Mouse (Mus musculus) lung, embryonic 14.5 days (tissue): ENCODE results near the gene Morn3. TPM values are rescaled to one million over a fixed set of nuclear protein-coding genes. Genes with fewer than 3 reads are reported as not detected.

Source experiments
- ATAC-seq: fragments of 200-750 bp; cut with Nextera tagmentation; 2 replicates; pipeline ENCODE4 v1.8.0; 2017; ENCODE audit warnings: mild to moderate bottlenecking, moderate TSS enrichment, moderate library complexity; ENCODE audit not compliant: insufficient read depth
- DNase-seq: peaks from one replicate; pipeline ENCODE4 v3.0.0-alpha.2; 2015
- H3K27ac ChIP-seq: fragments of 300-500 bp; sonication (generic); 2 replicates; pipeline ENCODE4 v1.5.1; 2014; ENCODE audit warnings: low read depth, mild to moderate bottlenecking, moderate library complexity
- H3K27me3 ChIP-seq: fragments of 300-500 bp; sonication (generic); 2 replicates; pipeline ENCODE4 v1.6.1; 2014; ENCODE audit warnings: low read length, control low read depth; ENCODE audit not compliant: insufficient read depth
- H3K36me3 ChIP-seq: fragments of 300-500 bp; sonication (generic); 2 replicates; pipeline ENCODE4 v1.6.1; 2014; ENCODE audit warnings: control low read depth; ENCODE audit not compliant: insufficient read depth
- H3K4me1 ChIP-seq: fragments of 300-500 bp; sonication (generic); 2 replicates; pipeline ENCODE4 v1.6.1; 2014; ENCODE audit warnings: antibody characterized with exemption, control low read depth; ENCODE audit not compliant: insufficient read depth
- H3K4me2 ChIP-seq: fragments of 300-500 bp; sonication (generic); 2 replicates; pipeline ENCODE4 v1.6.1; 2014; ENCODE audit warnings: mild to moderate bottlenecking
- H3K4me3 ChIP-seq: fragments of 300-500 bp; sonication (generic); 2 replicates; pipeline ENCODE4 v1.5.1; 2014; ENCODE audit warnings: low read depth, low read length
- H3K9ac ChIP-seq: fragments of 300-500 bp; sonication (generic); 2 replicates; pipeline ENCODE4 v1.6.1; 2014
- H3K9me3 ChIP-seq: fragments of 300-500 bp; sonication (generic); 2 replicates; pipeline ENCODE4 v1.6.1; 2016; ENCODE audit warnings: low read depth, low read length, control low read depth
- CTCF ChIP-seq: IDR thresholded peaks from 2 replicates; pipeline ENCODE4 v1.5.1; 2016; ENCODE audit warnings: antibody characterized with exemption, low read depth
- WGBS: fragments of 180-500 bp; shearing (Covaris S2); extraction: QIAGEN DNeasy Blood & Tissue Kit; methylation state at CpG from one replicate; pipeline ENCODE4 v1.1.7; 2014; 5-methylcytosine and 5-hydroxymethylcytosine counted together
- polyA plus RNA-seq: library from polyadenylated mRNA; unstranded; fragments of >200 nt; fragmentation: Nextera tagmentation; extraction: Ambion mirVana; gene quantifications from 2 replicates; pipeline ENCODE4 v1.2.1, GENCODE M21; 2014

The Morn3 gene
- polyA plus RNA-seq, result 0.72 TPM in 1 of 2 replicates, not detected in the other

DNA sequence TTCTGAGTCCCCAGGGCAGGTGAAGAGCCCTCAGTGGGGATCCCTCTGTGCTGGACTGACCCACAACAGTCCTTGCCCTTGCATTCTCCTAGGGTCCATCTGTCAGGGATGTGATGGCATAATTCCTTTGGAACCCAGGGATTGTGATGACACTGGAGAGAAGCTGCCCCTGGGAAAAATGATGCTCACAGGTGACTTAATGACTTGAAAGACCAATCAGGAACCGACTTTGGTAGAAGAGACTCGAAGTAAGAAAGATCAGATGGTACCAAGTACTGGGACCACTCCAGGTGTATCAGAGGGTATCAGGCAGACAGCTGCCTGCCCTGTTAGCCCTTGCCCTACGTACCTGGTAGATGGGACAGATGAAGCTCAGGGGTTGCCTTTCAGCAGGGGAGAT, at the start of gene Morn3:
Morn3 (minus strand) TSS at position 101 of the 400 bp plus-strand sequence.
- TF ChIP-seq CTCF, result no peak
- ATAC-seq (no peak), DNase-seq (no peak)
- 0 out of 2 replicates have a peak, but pooled peaks cover 3% of the 10 kb centered on the region for H3K4me1 ChIP-seq
- H3K36me3 ChIP-seq, result no peaks in the 10 kb centered on the region
- H3K4me2 ChIP-seq, result peak within 1 kb of the TSS; percentile 3; the same call in 1 of the 2 replicates
- no peaks in the 10 kb centered on the region for H3K27me3 ChIP-seq
- H3K9me3 ChIP-seq, result no peaks in the 10 kb centered on the region
- WGBS, result 75% methylated on average over 3 of the region's 3 CpGs
- H3K9ac ChIP-seq, result no peak within 1 kb of the TSS
- H3K4me3 ChIP-seq, result no peak within 1 kb of the TSS
- H3K27ac ChIP-seq, result no peak within 1 kb of the TSS

DNA sequence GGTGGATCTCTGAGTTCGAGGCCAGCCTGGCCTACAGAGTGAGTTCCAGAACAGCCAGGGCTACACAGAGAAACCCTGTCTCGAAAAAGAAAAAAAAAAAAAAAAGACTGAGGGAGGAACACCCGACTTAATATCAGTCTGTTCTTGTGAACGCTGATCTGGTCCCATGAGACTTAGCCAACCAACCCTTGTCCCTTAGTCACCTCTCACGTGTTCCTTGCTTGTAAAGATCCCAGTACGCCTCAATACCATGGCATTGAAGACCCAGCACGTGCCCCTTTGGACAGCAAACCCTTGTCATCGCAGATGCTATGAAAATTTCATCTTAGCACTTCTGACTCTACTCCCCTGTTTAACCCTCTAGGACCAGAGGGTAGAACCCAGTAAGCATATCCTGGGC, 49.5 kb upstream of the Morn3 start:
- no peak overlapping the region for H3K4me2 ChIP-seq
- no peaks in the 10 kb centered on the region; the same call in 1 of the 2 replicates for H3K4me1 ChIP-seq
- 88% methylated on average over 8 of the region's 8 CpGs for WGBS
- no peak overlapping the region for H3K27ac ChIP-seq
- no peak overlapping the region for H3K4me3 ChIP-seq
- no peak for TF ChIP-seq CTCF
- no peak overlapping the region for H3K9ac ChIP-seq
- no peaks in the 10 kb centered on the region for H3K27me3 ChIP-seq
- H3K9me3 ChIP-seq, result no peaks in the 10 kb centered on the region
- H3K36me3 ChIP-seq, result no peaks in the 10 kb centered on the region
- DNase-seq (no peak), ATAC-seq (no peak)

DNA sequence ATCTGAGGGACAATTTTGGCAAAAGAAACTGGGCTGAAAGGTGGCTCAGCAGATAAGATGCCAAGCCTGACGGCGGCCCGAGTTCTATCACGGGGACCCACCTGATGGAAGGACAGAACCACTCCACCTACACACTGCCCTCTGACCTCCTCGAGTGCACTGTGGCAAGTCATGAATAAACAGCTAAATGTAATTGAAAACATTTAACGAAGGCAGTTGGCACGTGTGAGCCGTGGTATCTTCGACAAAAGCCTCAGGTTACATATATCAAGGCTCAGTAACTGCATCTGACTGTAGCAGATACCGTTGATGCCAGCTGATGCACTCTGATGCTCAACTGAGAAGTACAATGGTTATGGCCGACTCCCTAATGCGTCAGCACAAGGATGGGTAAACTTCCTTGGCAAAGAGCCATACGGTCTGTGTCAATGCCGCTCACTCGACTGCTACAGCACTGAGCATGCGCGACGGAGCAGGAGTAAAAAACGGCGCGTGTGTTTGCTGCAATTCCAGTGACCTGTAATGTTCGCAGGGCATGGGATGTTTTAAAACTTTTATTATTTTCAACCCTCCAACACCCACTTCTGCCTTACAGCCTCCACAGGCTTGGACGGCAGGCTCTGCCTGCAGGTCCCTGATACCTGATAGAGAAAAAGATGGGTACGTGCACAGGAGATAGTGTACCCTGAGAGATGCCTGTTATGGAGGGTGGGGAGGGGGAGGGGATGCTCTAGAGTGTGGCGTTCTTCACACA, 47.6 kb upstream of the Morn3 start:
- H3K4me2 ChIP-seq, result peak overlapping the region; percentile 37
- no peak; the same call in 1 of the 2 replicates for ATAC-seq

DNA sequence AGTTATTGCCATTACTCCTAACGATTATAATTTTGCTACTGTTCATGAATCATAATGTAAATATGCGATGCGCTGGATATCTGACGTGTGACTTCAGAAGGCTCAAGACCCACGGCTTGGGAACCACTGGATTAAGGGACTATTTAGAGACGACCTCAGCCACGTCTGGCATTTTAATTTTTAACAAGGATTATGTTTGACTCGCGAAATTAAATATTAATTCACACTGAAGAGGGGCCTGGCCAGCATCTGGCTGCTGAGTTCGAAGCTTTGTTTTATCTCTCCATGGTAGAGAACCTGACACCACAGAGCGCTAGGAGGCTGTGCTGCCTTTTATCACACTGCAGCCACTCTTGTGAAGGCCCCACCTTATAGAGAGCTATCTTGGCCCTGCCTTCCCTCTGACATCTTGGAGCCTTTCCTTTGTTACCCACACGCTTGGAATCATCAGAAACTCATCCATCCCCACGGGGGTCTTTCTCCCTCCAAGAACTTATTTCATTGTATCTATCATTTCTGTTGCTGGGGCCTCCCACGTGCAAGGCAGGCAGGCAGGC, 46.3 kb upstream of the Morn3 start:
- no peak for TF ChIP-seq CTCF
- ATAC-seq (no peak), DNase-seq (no peak)
- H3K36me3 ChIP-seq, result no peaks in the 10 kb centered on the region
- H3K27me3 ChIP-seq, result no peaks in the 10 kb centered on the region
- peak overlapping the region; percentile 9; the same call in 1 of the 2 replicates for H3K27ac ChIP-seq
- H3K9ac ChIP-seq, result no peak overlapping the region
- no peak overlapping the region; the same call in 1 of the 2 replicates for H3K4me2 ChIP-seq
- WGBS, result 67% methylated on average over 14 of the region's 14 CpGs
- H3K4me1 ChIP-seq, result no peaks in the 10 kb centered on the region; the same call in 1 of the 2 replicates
- H3K4me3 ChIP-seq, result no peak overlapping the region
- H3K9me3 ChIP-seq, result no peaks in the 10 kb centered on the region

More for the DNA sequence above, 47.6 kb upstream of the Morn3 start:
- no peak overlapping the region; the same call in 1 of the 2 replicates for H3K27ac ChIP-seq
- DNase-seq, result peak; percentile 71
- H3K9ac ChIP-seq, result no peak overlapping the region; the same call in 1 of the 2 replicates
- no peaks in the 10 kb centered on the region for H3K36me3 ChIP-seq
- WGBS, result 62% methylated on average over 25 of the region's 25 CpGs
- H3K4me1 ChIP-seq, result no peaks in the 10 kb centered on the region; the same call in 1 of the 2 replicates
- H3K9me3 ChIP-seq, result no peaks in the 10 kb centered on the region
- TF ChIP-seq CTCF, result no peak
- no peaks in the 10 kb centered on the region for H3K27me3 ChIP-seq
- no peak overlapping the region for H3K4me3 ChIP-seq

DNA sequence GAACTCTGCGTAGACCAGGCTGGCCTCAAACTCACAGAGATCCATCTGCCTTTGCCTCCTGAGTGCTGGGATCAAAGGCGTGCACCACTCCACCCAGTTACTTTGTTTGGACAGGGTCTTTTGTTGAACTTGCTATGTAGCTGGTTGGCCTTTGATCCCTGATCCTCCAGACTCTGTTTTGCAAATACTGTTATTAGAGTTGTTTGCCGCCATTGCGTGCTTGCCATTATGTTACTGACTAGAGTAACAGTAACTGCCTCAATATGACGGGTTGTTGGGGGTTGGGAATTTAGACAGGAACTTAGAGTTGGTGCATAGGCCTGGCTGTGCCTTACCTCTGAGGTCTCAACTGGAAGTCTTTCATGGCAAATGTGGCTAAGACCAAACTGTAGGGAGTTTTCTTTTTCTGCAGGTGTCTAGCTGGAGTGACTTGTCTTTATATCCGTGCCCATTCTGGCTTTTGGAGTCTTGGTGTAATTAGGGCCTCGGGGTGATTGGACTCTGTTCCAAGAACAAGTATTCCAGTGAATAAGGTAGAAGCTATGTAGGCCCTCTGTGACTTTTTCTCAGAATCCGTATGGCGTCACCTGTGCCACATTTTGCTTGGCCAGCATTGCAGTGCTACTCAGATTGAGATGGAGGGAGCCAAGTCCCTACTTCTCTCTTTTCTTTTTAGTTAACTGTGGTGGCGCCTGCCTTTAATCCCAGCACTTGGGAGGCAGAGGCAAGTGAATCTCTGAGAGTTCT, 43.9 kb upstream of the Morn3 start:
- TF ChIP-seq CTCF, result no peak
- H3K9ac ChIP-seq, result no peak overlapping the region
- H3K27me3 ChIP-seq, result no peaks in the 10 kb centered on the region
- no peak overlapping the region for H3K4me2 ChIP-seq
- DNase-seq (no peak), ATAC-seq (no peak)
- no peak overlapping the region for H3K27ac ChIP-seq
- H3K4me1 ChIP-seq, result no peaks in the 10 kb centered on the region; the same call in 1 of the 2 replicates
- 82% methylated on average over 10 of the region's 10 CpGs for WGBS
- no peak overlapping the region for H3K4me3 ChIP-seq
- no peaks in the 10 kb centered on the region for H3K36me3 ChIP-seq
- no peaks in the 10 kb centered on the region for H3K9me3 ChIP-seq

DNA sequence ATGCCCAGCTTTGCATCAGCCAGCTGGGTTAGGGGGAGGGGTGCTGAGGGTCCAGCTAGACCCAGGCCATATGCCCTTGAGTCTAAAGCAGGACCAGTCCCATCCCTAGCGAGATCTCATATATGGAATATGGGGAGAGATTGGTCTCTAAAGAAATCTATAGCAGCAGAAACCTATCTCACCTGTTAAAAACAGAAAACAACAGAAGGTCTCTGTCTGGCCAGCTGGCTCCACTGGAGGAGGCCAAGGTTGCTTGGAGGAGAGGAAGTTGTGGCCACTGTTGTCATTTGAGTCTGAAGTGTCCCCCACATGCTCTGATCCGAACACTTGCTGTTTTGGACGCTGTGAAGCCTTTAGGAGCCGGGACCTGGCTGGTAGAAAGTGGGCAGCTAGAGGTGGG, 42.0 kb upstream of the Morn3 start:
- Histone ChIP-seq H3K4me3 (no peak overlapping the region), H3K4me2 (no peak overlapping the region), H3K4me1 (no peaks in the 10 kb centered on the region), H3K36me3 (no peaks in the 10 kb centered on the region), H3K27me3 (no peaks in the 10 kb centered on the region), H3K9me3 (no peaks in the 10 kb centered on the region), H3K9ac (no peak overlapping the region), H3K27ac (no peak overlapping the region)
- TF ChIP-seq CTCF, result no peak
- WGBS, result 94% methylated on average over 4 of the region's 4 CpGs
- DNase-seq, result no peak
- ATAC-seq, result no peak

DNA sequence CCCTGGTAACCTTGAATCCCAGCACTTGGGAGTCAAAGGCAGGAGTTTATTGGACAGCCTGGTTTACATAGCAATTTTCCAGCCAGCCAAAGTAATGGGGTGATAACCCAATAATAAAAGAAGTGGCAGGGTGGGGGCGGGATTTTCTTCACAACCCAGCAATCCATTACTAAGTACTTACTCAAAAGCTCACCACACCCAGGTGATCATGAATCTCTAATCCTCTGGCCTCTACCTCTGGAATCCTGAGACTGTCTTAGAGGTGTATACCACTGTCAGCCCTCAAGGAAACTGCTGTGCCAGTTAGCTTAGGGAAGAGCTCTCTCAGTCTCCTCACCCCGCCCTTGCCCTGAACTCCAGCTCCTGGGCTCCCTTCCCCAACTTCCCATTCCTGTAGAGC, 39.7 kb upstream of the Morn3 start:
- TF ChIP-seq CTCF, result no peak
- Histone ChIP-seq H3K36me3 (no peaks in the 10 kb centered on the region), H3K27ac (no peak overlapping the region), H3K4me2 (no peak overlapping the region), H3K9ac (no peak overlapping the region), H3K27me3 (no peaks in the 10 kb centered on the region), H3K9me3 (no peaks in the 10 kb centered on the region), H3K4me3 (no peak overlapping the region), H3K4me1 (no peaks in the 10 kb centered on the region)
- no peak for ATAC-seq
- DNase-seq, result no peak
- 82% methylated on average over 2 of the region's 2 CpGs for whole genome bisulfite sequencing
